Mouse (Mus musculus): ENCODE data around the gene Ttc9. TPM values are rescaled to one million over a fixed set of nuclear protein-coding genes. Genes with fewer than 3 reads are reported as not detected.
A peak's percentile ranks its signal among the peaks of the same experiment; 100 is the strongest.

The Ttc9 gene
- polyA plus RNA-seq (2016; fragmentation: Nextera tagmentation; extraction: Ambion mirVana): 2.2 and 2.7 TPM in 2 replicates

- WGBS: under 1% methylated on average over 82 of the region's 82 CpGs
- no peaks in the 10 kb centered on the region for H3K36me3 ChIP-seq
Observed at GRCm38 (mm10) chr12:81630915-81631660, at the start of gene Ttc9. Ttc9 (plus strand) TSS chr12:81631249.

GRCm38 (mm10) chr12:81594902-81595671 is 36.0 kb upstream of the Ttc9 start, which contains the start of gene Med6:
Med6 (minus strand) TSS chr12:81595008.
- no peaks in the 10 kb centered on the region for H3K9me3 ChIP-seq
- peaks cover 11% of the 10 kb centered on the region for H3K36me3 ChIP-seq
- peak; percentile 97 for DNase-seq (ENCODE audit: low spot score)
- H3K4me3 ChIP-seq: peak within 1 kb of the TSS; percentile 84
- H3K27me3 ChIP-seq (ENCODE audit: insufficient read depth, poor library complexity, severe bottlenecking): no peaks in the 10 kb centered on the region
- peak within 1 kb of the TSS; percentile 89 for H3K27ac ChIP-seq
- 4% methylated on average over 36 of the region's 36 CpGs for WGBS
- peaks cover 12% of the 10 kb centered on the region for H3K4me1 ChIP-seq (replicated peaks)

More at GRCm38 (mm10) chr12:81630915-81631660, at the start of gene Ttc9:
- Histone ChIP-seq H3K27me3 (ENCODE audit: insufficient read depth, poor library complexity, severe bottlenecking) (peaks cover 58% of the 10 kb centered on the region), H3K4me3 (peak within 1 kb of the TSS; percentile 77), H3K4me1 (replicated peaks) (peaks cover 30% of the 10 kb centered on the region), H3K9me3 (no peaks in the 10 kb centered on the region), H3K27ac (peak within 1 kb of the TSS; percentile 92)
- peak; percentile 77 for DNase-seq (ENCODE audit: low spot score)

- Histone ChIP-seq H3K36me3 (no peaks in the 10 kb centered on the region), H3K4me3 (no peak overlapping the region), H3K9me3 (no peaks in the 10 kb centered on the region), H3K4me1 (replicated peaks) (peaks cover 12% of the 10 kb centered on the region), H3K27me3 (ENCODE audit: insufficient read depth, poor library complexity, severe bottlenecking) (0 out of 2 replicates have a peak, but pooled peaks cover 4% of the 10 kb centered on the region), H3K27ac (no peak overlapping the region)
- 82% methylated on average over 8 of the region's 8 CpGs for WGBS
- no peak for DNase-seq (ENCODE audit: low spot score)
Observed at GRCm38 (mm10) chr12:81596547-81597262, 34.3 kb upstream of the Ttc9 start.

DNA sequence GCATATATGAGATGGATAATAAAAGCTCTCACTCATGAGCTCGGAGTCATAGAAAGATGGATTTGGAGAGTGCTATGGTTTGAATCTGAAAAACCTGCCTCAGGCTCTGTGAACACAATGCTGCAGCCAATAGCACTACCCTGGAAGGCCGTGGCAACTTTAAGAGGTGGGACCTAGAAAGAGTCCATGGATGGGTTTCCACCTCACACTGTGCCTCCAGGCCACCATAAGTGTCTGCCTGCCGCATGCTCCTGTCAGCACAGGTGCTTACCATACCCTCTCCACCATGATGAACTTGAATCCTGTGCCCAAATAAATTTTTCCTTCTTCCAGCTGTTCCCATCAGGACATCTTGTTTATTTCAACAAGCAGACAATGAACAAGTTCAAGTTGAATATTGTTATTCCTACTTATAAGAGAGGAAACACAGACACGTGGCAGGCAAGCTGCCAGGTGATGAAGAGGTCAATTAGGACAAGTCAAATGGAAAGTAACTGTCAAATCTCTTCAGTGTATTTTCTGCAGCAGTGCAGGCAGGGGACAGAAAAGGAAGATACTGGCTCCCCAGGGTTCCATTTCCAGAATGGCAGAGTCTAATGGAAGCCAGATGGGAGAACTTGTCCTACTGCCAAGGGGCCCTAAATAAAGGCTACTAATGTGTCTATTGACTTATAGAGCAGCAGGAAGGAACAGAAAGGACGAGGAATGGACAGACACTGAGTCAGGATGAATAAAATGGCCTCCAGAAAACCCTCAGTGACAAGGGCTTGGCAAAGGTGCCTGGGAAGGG is 25.9 kb upstream of the Ttc9 start:
- H3K27ac ChIP-seq: no peak overlapping the region
- no peaks in the 10 kb centered on the region for H3K9me3 ChIP-seq
- no peak for DNase-seq (ENCODE audit: low spot score)
- WGBS: 69% methylated on average over 5 of the region's 5 CpGs
- no peaks in the 10 kb centered on the region for H3K4me1 ChIP-seq (replicated peaks)
- H3K4me3 ChIP-seq: no peak overlapping the region
- H3K27me3 ChIP-seq (ENCODE audit: insufficient read depth, poor library complexity, severe bottlenecking): 0 out of 2 replicates have a peak, but pooled peaks cover 3% of the 10 kb centered on the region
- no peaks in the 10 kb centered on the region for H3K36me3 ChIP-seq

- DNase-seq (ENCODE audit: low spot score): no peak
- no peaks in the 10 kb centered on the region for H3K9me3 ChIP-seq
- H3K27ac ChIP-seq: no peak overlapping the region
- H3K27me3 ChIP-seq (ENCODE audit: insufficient read depth, poor library complexity, severe bottlenecking): no peaks in the 10 kb centered on the region
- H3K36me3 ChIP-seq: no peaks in the 10 kb centered on the region
- H3K4me3 ChIP-seq: no peak overlapping the region
- no peaks in the 10 kb centered on the region for H3K4me1 ChIP-seq (replicated peaks)
Observed at GRCm38 (mm10) chr12:81609445-81609844, 21.6 kb upstream of the Ttc9 start.

DNA sequence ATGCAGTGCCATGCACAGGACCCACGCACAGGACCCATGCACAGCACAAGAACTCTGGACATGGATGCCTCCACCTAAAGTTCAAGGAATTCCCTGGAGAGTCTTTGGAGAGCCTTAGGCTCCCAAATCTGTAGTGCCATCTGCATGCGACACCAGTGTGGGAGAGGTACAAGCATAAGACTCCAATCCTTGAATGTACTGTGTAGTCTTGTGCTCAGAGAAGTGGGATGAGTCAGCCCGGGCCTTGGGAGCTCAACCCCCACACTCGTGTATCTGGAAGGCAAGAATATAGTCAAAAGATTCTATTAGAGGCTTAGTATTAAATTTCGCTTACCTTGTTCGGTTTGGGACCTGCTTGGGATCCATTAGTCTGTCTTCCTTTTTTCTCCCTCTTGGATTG is 15.2 kb upstream of the Ttc9 start:
- Histone ChIP-seq H3K36me3 (no peaks in the 10 kb centered on the region), H3K4me1 (replicated peaks) (no peaks in the 10 kb centered on the region), H3K27ac (no peak overlapping the region), H3K9me3 (no peaks in the 10 kb centered on the region), H3K4me3 (no peak overlapping the region), H3K27me3 (ENCODE audit: insufficient read depth, poor library complexity, severe bottlenecking) (0 out of 2 replicates have a peak, but pooled peaks cover 6% of the 10 kb centered on the region)
- WGBS: 84% methylated on average over 6 of the region's 6 CpGs
- DNase-seq (ENCODE audit: low spot score): no peak

- WGBS: 78% methylated on average over 7 of the region's 7 CpGs
- Histone ChIP-seq H3K4me1 (replicated peaks) (no peaks in the 10 kb centered on the region), H3K36me3 (no peaks in the 10 kb centered on the region), H3K9me3 (no peaks in the 10 kb centered on the region), H3K4me3 (no peak overlapping the region), H3K27me3 (ENCODE audit: insufficient read depth, poor library complexity, severe bottlenecking) (0 out of 2 replicates have a peak, but pooled peaks cover 6% of the 10 kb centered on the region), H3K27ac (no peak overlapping the region)
- no peak for DNase-seq (ENCODE audit: low spot score)
Observed at GRCm38 (mm10) chr12:81616980-81617379, 14.1 kb upstream of the Ttc9 start.

GRCm38 (mm10) chr12:81619302-81619701 is 11.7 kb upstream of the Ttc9 start:
- Histone ChIP-seq H3K9me3 (no peaks in the 10 kb centered on the region), H3K4me3 (no peak overlapping the region), H3K27me3 (ENCODE audit: insufficient read depth, poor library complexity, severe bottlenecking) (0 out of 2 replicates have a peak, but pooled peaks cover 6% of the 10 kb centered on the region), H3K4me1 (replicated peaks) (no peaks in the 10 kb centered on the region), H3K36me3 (no peaks in the 10 kb centered on the region), H3K27ac (no peak overlapping the region)
- WGBS: 29% methylated on average over 5 of the region's 5 CpGs
- peak; percentile 71 for DNase-seq (ENCODE audit: low spot score)

DNA sequence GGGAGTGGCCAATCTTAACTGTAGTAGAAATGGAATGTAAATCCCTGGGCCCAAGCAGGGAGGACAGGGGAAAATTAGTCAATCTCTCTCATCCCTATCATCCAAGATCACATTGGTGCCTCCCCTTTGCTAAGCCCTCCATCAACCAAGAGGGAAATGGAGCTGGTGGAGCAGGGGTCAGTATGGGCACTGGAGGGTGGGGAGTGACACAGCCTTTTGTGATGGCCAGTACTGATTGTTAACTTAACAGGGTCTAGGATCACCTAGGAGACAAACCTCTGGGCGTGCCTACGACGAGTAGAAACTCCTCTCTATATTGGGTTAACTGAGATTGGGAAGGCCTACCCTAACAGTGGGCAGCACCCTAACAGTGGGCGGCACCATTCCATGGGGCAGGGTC is 7.7 kb upstream of the Ttc9 start:
- no peak overlapping the region for H3K4me3 ChIP-seq
- H3K27me3 ChIP-seq (ENCODE audit: insufficient read depth, poor library complexity, severe bottlenecking): peaks cover 13% of the 10 kb centered on the region; the same call in 1 of the 2 replicates
- DNase-seq (ENCODE audit: low spot score): no peak
- no peaks in the 10 kb centered on the region for H3K9me3 ChIP-seq
- H3K4me1 ChIP-seq (replicated peaks): no peaks in the 10 kb centered on the region
- no peaks in the 10 kb centered on the region for H3K36me3 ChIP-seq
- WGBS: 78% methylated on average over 4 of the region's 4 CpGs
- no peak overlapping the region for H3K27ac ChIP-seq

DNA sequence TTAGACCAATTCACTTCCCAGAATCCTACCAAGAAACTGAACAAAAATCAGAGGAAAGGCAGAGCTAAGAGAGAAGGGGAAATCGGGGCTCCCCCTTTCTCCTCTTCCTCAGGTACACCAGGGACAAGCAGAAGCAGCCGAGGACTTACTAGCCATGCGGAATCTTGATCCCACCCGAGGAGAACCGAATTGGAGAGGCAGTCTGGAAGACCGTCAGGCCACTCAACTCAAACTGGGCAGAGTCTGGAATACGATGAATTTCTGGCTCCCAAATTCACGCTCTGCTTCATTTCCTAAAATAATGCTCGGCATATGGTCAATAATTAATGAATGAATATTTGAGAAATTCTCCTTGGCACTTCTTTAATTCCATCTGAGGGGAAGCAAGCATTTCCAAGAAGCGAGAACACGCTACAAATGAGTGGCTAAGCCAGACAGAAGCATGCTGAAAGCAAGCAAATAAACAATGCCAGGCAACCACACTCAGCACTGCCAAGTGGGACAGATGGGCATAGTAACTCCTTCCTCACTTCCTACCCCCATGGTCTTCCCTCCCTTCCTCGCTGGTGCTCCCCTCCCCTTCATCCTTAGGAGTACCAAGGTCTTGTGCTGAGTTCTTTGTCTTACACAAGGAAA is 4.7 kb upstream of the Ttc9 start:
- H3K27me3 ChIP-seq (ENCODE audit: insufficient read depth, poor library complexity, severe bottlenecking): peaks cover 41% of the 10 kb centered on the region
- H3K9me3 ChIP-seq: no peaks in the 10 kb centered on the region
- 80% methylated on average over 12 of the region's 12 CpGs for WGBS
- H3K4me1 ChIP-seq (replicated peaks): peaks cover 12% of the 10 kb centered on the region
- H3K36me3 ChIP-seq: no peaks in the 10 kb centered on the region
- no peak overlapping the region for H3K4me3 ChIP-seq
- H3K27ac ChIP-seq: no peak overlapping the region
- DNase-seq (ENCODE audit: low spot score): no peak

- peaks cover 23% of the 10 kb centered on the region for H3K4me1 ChIP-seq (replicated peaks)
- H3K4me3 ChIP-seq: no peak overlapping the region
- DNase-seq (ENCODE audit: low spot score): no peak
- H3K27me3 ChIP-seq (ENCODE audit: insufficient read depth, poor library complexity, severe bottlenecking): peaks cover 51% of the 10 kb centered on the region
- H3K36me3 ChIP-seq: no peaks in the 10 kb centered on the region
- no peak overlapping the region for H3K27ac ChIP-seq
- WGBS: 86% methylated on average over 6 of the region's 6 CpGs
- H3K9me3 ChIP-seq: no peaks in the 10 kb centered on the region
Observed at GRCm38 (mm10) chr12:81627426-81627825, 3.6 kb upstream of the Ttc9 start.

DNA sequence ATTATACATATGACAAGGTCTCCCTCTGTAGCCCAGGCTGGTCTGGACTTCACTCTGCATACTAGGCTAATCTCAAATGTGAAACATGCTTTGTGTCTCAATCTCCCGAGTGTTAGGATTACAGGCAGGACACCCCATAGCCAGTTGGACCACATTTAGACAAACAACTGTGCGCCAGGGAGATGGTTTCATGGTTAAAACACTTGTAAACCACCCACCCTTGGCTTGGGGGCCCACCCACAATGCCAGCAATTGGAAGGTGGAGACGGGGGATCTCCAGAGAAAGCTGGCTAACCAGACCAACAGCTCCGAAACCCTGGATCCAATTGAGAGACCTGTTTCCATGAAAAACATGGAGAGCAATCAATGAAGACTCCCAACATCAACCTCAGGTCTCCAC is 3.0 kb upstream of the Ttc9 start:
- no peak for DNase-seq (ENCODE audit: low spot score)
- no peaks in the 10 kb centered on the region for H3K9me3 ChIP-seq
- H3K4me1 ChIP-seq (replicated peaks): peaks cover 30% of the 10 kb centered on the region
- no peaks in the 10 kb centered on the region for H3K36me3 ChIP-seq
- H3K4me3 ChIP-seq: no peak overlapping the region
- no peak overlapping the region for H3K27ac ChIP-seq
- WGBS: 86% methylated on average over 4 of the region's 4 CpGs
- H3K27me3 ChIP-seq (ENCODE audit: insufficient read depth, poor library complexity, severe bottlenecking): peaks cover 58% of the 10 kb centered on the region
